Mouse (Mus musculus) central nervous system, embryonic 18 days (tissue): ENCODE results near the gene Fabp7. TPM values are rescaled to one million over a fixed set of nuclear protein-coding genes. Genes with fewer than 3 reads are reported as not detected.

Experiments used
- polyA plus RNA-seq: library from polyadenylated mRNA; depleted of rRNA; stranded (reverse); fragments of >200 nt; gene quantifications from 2 replicates; pipeline ENCODE4 v1.2.3, GENCODE M21; 2012; rRNA removed

The Fabp7 gene
- 1,783 and 2,062 TPM in 2 replicates for polyA plus RNA-seq

GRCm38 (mm10) chr10:57784876-57785150 lies at the start of gene Fabp7:
Gene Fabp7, plus strand, starts transcription at chr10:57784881.

GRCm38 (mm10) chr10:57794018-57794417 lies 9.3 kb downstream of the Fabp7 start, which contains the start of gene Smpdl3a:
Gene Smpdl3a, plus strand, starts transcription at chr10:57794335.

Other genes starting within 250 kb of the Fabp7 start
- gene Pkib, start 152.9 kb upstream of the Fabp7 start, polyA plus RNA-seq: 2.8 and 3.8 TPM in 2 replicates
- gene Smpdl3a, start 9.5 kb downstream of the Fabp7 start, polyA plus RNA-seq: 25.5 and 29.6 TPM in 2 replicates